Mouse (Mus musculus) hematopoietic stem cell, adult 5-6 weeks (primary cell): ENCODE measurements at regions not wholly inside any gene's neighbourhood (a gene's known extent, or its start where the extent isn't known, plus 50 kb on each side); places are given as distances from the start of the nearest gene placed in this dataset.

Source experiments
- ATAC-seq, 2 experiments: fragments of 125-278 bp in 1 of 2; replicated peaks in 1 of 2; 2 replicates each; pipeline ENCODE4 v1.8.0; 2016 to 2017; ENCODE audit warnings: inconsistent platforms in 2 of 2, mild to moderate bottlenecking in 2 of 2, moderate number of reproducible peaks in 2 of 2, low read depth in 1 of 2, moderate TSS enrichment in 1 of 2; ENCODE audit not compliant: low FRiP score in 2 of 2, poor library complexity in 2 of 2, severe bottlenecking in 2 of 2, insufficient read depth in 1 of 2, low TSS enrichment in 1 of 2

- no peak for ATAC-seq
These were observed 106.9 kb upstream of the Chd6 start for GRCm38 (mm10) chr2:161215736-161216135.

DNA sequence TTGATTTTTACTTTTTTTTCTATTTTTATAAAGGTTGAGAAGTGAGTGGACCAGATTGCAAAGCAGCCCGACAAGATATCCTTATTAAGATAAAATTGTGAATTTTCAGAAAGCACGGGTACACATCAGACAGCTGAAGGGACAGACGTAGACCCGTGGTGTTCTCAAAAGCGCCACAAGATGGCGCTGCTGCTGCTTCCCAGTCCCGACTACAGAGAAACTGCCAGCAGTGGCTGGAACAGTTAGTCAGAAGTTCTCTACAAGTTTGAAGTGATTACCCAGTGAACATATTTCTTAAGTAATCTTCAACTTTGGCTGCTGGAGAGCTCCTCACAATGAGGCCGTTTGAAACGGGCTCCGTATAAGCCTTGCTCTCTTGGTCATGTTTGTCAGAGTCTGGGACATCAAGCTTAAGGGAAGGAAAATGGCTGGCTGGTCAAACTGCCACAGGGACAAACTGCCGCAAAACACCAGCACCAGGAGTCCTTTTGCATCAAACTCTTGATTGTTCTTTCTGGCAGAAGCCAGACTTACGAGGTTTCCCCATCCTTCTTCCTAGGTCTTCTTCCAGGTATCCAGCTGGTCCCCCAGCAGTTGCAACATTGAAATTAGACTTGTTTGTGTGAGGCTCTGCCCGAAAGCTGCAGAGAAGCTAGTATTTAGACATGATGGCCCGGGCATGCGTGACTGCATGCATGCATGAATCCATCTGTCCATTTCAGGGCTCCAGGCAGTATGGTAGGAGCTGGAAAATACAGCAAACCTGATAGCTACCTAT is 106.0 kb upstream of the Chd6 start:
- ATAC-seq: peak; percentile 91 to 94

- ATAC-seq: no peak
These were observed 103.5 kb upstream of the Chd6 start for GRCm38 (mm10) chr2:161212322-161212882.

DNA sequence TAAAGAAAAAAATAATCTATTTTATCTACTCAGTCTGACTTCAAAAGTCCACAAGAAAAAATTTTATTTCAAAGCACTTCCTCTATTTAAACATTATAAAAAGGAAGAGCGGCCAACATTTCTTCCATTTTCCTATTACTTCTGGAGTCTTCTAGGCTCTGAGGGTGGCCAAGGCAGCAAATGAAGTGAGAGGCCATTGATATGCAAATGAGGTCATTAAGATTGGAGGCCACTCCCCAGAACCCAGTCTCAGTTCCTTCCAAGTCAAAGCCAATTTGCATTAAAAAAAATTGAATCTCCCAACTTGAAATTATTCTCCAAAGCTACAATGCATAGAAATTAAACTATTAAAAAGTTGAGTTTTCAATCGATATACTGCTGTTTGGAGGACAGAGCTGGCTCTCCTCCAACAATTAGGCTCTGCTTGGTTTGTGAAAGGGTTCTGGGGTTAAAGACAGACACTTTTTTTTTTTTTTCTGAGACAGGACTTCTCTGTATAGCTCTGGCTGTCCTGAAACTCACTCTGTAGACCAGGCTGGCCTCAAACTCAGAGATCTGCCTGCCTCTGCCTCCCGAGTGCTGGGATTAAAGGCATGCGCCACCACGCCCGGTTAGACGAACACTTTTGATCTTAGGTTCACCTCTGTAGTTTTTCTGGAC is 88.0 kb upstream of the Chd6 start:
- no peak for ATAC-seq

- no peak for ATAC-seq
These were observed 78.6 kb upstream of the Chd6 start for GRCm38 (mm10) chr2:161187516-161187915.

- peak in 1 of 2 experiments; percentile 45; a peak in 2 of 4 replicates for ATAC-seq
These were observed 76.2 kb upstream of the Chd6 start for GRCm38 (mm10) chr2:161185122-161185521.

DNA sequence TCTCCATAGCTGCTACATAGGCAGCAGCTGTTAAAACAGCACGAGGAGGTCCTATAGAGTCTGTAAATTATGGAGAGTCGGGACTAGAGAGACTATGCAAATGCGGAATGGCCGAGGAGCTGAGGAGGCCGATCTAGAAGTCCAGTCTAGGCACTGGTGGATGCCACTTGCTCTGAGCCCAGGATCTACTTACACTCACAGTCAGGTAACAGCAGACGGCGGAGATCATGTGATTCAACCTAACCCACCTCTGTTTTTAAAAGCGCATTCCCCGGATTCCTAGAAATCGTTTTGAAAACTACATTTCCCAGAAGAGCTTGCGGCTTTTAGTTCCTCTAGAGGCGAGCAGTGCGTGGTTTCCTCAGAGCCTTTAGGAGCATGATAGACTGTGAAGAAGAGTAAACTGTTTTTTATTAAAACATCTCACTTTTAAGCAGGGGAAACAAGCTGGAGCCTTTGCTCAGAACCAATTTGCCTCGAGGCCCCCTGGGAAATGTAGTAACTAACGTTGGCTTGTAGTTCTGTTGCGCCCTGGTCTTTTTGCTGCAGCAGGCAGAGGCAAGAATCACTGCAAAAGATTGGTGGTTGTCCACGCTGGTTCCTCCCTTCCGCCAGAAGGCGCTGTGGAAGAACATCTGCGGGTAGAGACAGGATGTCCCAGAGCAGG is 68.6 kb upstream of the Chd6 start:
- ATAC-seq: peak; percentile 81 to 82

DNA sequence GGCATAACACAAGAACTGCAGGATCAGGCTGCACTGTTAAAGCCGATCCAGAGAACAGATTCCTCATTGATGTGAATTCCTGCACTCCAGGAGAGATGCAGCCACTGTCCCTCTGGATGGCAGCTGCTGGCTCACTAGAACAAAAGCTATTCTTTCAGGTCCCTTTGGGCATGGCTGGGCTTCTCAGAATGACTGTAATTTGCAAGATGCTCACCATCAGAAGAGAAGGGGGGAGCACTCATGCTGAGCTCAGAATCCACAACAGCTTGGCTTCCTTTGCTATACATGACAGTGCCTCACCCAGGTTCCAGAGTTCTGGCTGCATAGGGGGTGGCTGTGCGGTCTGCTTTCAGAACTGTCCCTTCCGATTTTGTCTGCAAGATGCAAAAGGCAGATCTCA is 57.8 kb upstream of the Chd6 start:
- no peak for ATAC-seq

GRCm38 (mm10) chr2:161165495-161165894 is 56.6 kb upstream of the Chd6 start:
- ATAC-seq: no peak

GRCm38 (mm10) chr2:161164320-161164719 is 55.4 kb upstream of the Chd6 start:
- ATAC-seq: no peak
